Mouse (Mus musculus) intestine, postnatal 0 days (tissue): ENCODE data around the gene Rnpepl1. TPM values are rescaled to one million over a fixed set of nuclear protein-coding genes. Genes with fewer than 3 reads are reported as not detected.
"Not testable (repeated sequence)": the region's sequence is repeated elsewhere in the genome, so short reads cannot be mapped to it uniquely, and the experiment has no call there.

Experiments used
- ATAC-seq: fragments of 200-750 bp; cut with Nextera tagmentation; 2 replicates; pipeline ENCODE4 v1.8.0; 2017; ENCODE audit warnings: mild to moderate bottlenecking, moderate TSS enrichment, moderate library complexity
- H3K27ac ChIP-seq: fragments of 300-500 bp; sonication (generic); 2 replicates; pipeline ENCODE4 v1.5.1; 2014; ENCODE audit warnings: mild to moderate bottlenecking, low read depth, low read length, moderate library complexity
- H3K27me3 ChIP-seq: fragments of 300-500 bp; sonication (generic); replicated peaks from 2 replicates; pipeline ENCODE4 v1.6.1; 2014; ENCODE audit warnings: low read length, mixed read lengths; ENCODE audit not compliant: control insufficient read depth, insufficient read depth
- H3K36me3 ChIP-seq: fragments of 300-500 bp; sonication (generic); 2 replicates; pipeline ENCODE4 v1.6.1; 2014; ENCODE audit warnings: mild to moderate bottlenecking, moderate library complexity; ENCODE audit not compliant: control insufficient read depth, insufficient read depth
- H3K4me1 ChIP-seq: fragments of 300-500 bp; sonication (generic); replicated peaks from 2 replicates; pipeline ENCODE4 v1.6.1; 2014; ENCODE audit warnings: antibody characterized with exemption, low read length, mixed read lengths; ENCODE audit not compliant: control insufficient read depth, insufficient read depth
- H3K4me2 ChIP-seq: fragments of 300-500 bp; sonication (generic); replicated peaks from 2 replicates; pipeline ENCODE4 v1.6.1; 2014; ENCODE audit warnings: low read depth, mild to moderate bottlenecking, moderate library complexity
- H3K4me3 ChIP-seq: fragments of 300-500 bp; sonication (generic); 2 replicates; pipeline ENCODE4 v1.5.1; 2014; ENCODE audit warnings: low read depth, low read length
- H3K9ac ChIP-seq: fragments of 300-500 bp; sonication (generic); 2 replicates; pipeline ENCODE4 v1.6.1; 2014; ENCODE audit warnings: mild to moderate bottlenecking, low read depth, low read length
- H3K9me3 ChIP-seq: fragments of 300-500 bp; sonication (generic); 2 replicates; pipeline ENCODE4 v1.6.1; 2016; ENCODE audit warnings: mixed run types; ENCODE audit not compliant: control insufficient read depth
- CTCF ChIP-seq: sonication (generic); IDR thresholded peaks from 2 replicates; pipeline ENCODE4 v1.5.1; 2016; ENCODE audit warnings: low read depth, mild to moderate bottlenecking, control low read depth, antibody characterized with exemption, moderate library complexity
- WGBS: fragments of 180-500 bp; shearing (Covaris S2); extraction: QIAGEN DNeasy Blood & Tissue Kit; methylation state at CpG from one replicate; pipeline ENCODE4 v1.1.7; 2014; 5-methylcytosine and 5-hydroxymethylcytosine counted together
- polyA plus RNA-seq: library from polyadenylated mRNA; unstranded; fragments of >200 nt; fragmentation: Nextera tagmentation; extraction: Ambion mirVana; gene quantifications from 2 replicates; pipeline ENCODE4 v1.2.1, GENCODE M21; 2015

Rnpepl1 gene
- polyA plus RNA-seq, 1 experiment from 2014 or later: 75.0 TPM

DNA sequence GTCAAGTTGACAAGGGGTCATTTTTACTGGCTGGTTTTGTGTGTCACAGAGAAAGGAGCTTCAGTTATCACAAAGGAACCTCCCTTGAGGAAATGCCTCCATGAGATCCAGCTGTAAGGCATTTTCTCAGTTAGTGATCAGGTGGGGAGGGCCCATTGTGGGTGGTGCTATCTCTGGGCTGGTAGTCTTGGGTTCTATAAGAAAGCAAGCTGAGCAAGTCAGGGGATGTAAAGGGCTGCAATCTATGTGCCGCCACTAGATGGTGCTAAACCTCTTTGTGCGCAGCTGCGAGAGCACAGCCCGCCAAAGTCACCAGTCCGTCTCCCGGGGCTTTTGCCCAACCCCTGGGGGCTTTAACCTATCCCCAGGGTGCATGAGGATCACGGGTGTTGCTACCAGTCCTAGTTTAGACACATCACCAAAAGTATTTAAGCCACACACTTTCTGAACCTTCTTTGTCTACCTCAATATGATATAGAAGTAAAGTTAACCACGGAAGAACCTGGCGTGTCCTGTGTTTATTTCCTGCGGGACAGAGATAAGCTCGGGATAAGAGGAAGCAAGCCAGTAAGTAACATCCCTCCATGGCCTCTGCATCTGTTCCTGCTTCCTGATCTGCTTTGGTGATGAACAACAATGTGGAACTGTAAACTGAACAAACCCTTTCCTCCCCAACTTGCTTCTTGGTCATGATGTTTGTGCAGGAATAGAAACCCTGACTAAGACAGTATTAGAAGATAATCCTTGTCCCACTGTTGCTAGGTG lies 46.2 kb downstream of the Rnpepl1 start:
- H3K9ac ChIP-seq, H3K4me3 ChIP-seq, H3K27ac ChIP-seq, ATAC-seq, H3K4me1 ChIP-seq, H3K9me3 ChIP-seq, H3K36me3 ChIP-seq, H3K27me3 ChIP-seq: not testable (repeated sequence)
- peak overlapping the region; percentile 54 for H3K4me2 ChIP-seq
- 1% methylated on average over 11 of the region's 11 CpGs for WGBS
- peak; percentile 75 for TF ChIP-seq CTCF

DNA sequence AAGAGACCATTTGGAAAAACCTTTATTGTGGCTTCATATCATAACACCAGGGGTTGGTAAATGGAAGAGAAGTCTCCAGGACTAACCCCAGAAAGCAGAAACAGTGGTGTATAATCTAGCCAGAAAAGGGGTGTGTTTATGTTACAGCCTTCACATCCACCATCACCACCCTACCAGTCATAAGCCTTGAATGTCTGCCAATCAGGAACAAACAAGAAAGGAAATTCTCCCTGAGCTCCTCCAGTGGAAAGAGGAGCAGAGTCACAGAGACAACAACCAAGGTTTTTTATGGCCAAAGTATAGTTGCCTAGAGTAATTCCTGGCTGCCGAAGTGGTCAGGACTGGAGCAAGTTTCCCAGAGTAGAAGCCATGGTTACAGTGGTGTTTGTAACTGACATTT lies 48.4 kb downstream of the Rnpepl1 start:
- no peak overlapping the region for H3K4me3 ChIP-seq
- H3K27ac ChIP-seq: no peak overlapping the region
- H3K9ac ChIP-seq: no peak overlapping the region
- H3K36me3 ChIP-seq: no peaks in the 10 kb centered on the region
- no peaks in the 10 kb centered on the region for H3K4me1 ChIP-seq
- WGBS: 66% methylated on average over 1 of the region's 1 CpGs
- TF ChIP-seq CTCF: no peak
- no peaks in the 10 kb centered on the region for H3K9me3 ChIP-seq
- no peaks in the 10 kb centered on the region for H3K27me3 ChIP-seq
- H3K4me2 ChIP-seq: no peak overlapping the region
- ATAC-seq: no peak

DNA sequence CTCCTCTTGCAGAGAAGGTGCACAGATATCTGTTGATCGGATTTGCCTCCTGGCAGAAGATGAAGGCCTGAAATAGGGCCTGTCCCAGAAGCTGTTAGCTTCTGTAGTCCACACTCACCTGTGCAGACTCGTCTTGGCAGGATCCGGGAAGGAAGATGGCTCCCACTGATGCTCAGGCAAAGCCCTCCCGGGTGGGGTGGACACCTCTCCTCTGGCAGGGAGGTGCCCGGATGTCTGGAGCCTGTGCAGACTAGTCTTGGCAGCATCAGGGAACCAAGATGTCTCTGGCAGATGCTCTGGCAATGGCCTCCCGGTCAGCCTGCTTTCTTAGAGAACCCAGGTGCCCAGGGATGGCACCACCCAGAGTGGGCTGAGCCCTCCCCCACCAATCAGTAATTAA lies 60.2 kb downstream of the Rnpepl1 start:
- not testable (repeated sequence) for ATAC-seq, H3K4me3 ChIP-seq, H3K4me1 ChIP-seq, H3K27me3 ChIP-seq, H3K27ac ChIP-seq, H3K4me2 ChIP-seq, H3K9me3 ChIP-seq, H3K36me3 ChIP-seq, H3K9ac ChIP-seq
- 88% methylated on average over 6 of the region's 6 CpGs for WGBS

DNA sequence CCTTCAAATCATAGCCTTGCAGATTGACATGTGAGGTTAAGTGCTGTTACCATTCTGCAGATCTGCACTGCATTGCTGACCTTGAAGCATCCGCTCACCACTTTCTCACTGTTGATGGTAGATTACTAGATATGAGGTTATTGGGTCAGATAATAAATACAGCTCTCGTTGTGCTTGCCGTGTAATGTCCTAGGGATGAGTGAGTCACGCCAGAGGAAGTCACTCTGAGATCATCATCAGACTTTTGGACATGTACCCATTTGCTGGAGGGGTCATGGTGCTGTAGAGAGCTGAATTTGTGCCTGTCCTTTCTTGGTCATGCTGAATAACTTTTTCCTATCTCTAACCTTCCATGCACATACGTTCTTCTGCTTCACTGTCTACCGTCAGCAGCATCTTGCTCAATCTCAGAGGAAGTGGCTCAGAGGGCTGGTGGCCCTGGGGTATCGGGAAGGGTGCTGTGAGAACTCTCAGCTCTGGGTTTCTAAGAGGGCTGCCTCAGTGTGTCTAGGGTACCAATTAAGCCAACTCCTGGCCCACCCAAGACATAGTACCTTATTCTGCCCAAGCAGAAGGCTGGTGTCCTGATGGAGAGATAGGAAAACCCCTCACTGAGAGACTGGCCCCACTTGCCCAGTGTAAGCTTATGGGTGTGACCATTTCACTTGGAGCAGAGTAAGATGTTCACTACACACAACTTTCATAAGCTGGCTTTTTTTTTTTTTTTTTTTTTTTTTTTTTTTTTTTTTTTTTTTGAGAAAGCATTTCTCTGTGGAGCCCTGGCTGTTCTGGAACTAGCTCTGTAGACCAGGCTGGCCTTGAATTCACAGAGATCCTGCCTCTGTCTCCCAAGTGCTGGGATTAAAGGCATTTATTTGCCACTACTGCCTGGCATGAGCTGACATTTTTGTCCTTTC lies 61.6 kb downstream of the Rnpepl1 start:
- Histone ChIP-seq H3K9me3 (no peaks in the 10 kb centered on the region), H3K4me2 (no peak overlapping the region), H3K4me3 (no peak overlapping the region), H3K9ac (no peak overlapping the region), H3K36me3 (no peaks in the 10 kb centered on the region), H3K27ac (no peak overlapping the region), H3K4me1 (no peaks in the 10 kb centered on the region), H3K27me3 (no peaks in the 10 kb centered on the region)
- no peak for ATAC-seq
- 73% methylated on average over 7 of the region's 7 CpGs for WGBS
- TF ChIP-seq CTCF: no peak

DNA sequence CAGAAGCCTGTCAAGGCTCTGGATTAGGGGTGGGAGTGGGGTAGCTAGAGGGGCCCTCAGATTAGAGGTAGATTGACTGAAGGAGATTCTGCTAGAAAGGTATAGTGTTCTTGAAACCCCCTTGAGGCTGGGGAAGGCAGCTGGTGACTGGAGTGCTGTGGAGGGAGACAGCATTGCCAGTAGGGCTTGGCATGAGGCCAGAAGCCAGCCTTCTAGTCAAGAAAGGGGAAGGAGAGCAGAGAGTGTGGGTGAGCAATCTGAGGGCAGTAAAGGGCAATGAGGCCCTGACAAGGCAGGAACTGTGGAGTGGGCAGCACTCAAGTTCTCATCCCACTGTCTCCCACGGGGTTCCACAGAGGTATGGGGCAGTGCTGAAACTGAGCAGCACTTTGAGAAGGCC lies 62.3 kb downstream of the Rnpepl1 start:
- WGBS: 67% methylated on average over 1 of the region's 1 CpGs
- TF ChIP-seq CTCF: no peak
- ATAC-seq: peak; percentile 25; the same call in 1 of the 2 replicates
- no peak overlapping the region for H3K4me3 ChIP-seq
- no peaks in the 10 kb centered on the region for H3K9me3 ChIP-seq
- no peak overlapping the region for H3K27ac ChIP-seq
- no peaks in the 10 kb centered on the region for H3K4me1 ChIP-seq
- H3K9ac ChIP-seq: no peak overlapping the region
- no peaks in the 10 kb centered on the region for H3K27me3 ChIP-seq
- no peaks in the 10 kb centered on the region for H3K36me3 ChIP-seq
- no peak overlapping the region for H3K4me2 ChIP-seq

Other genes starting within 250 kb of the Rnpepl1 start
- 8.1 and 8.5 TPM in 2 replicates for gene Gpc1, start 79.1 kb upstream of the Rnpepl1 start, polyA plus RNA-seq
- gene Ankmy1, start 7.9 kb upstream of the Rnpepl1 start, polyA plus RNA-seq: 0.12 TPM in 1 of 2 replicates, not detected in the other
- 18.8 and 19.2 TPM in 2 replicates for gene Dusp28, start 3.8 kb upstream of the Rnpepl1 start, polyA plus RNA-seq
- 31.6 and 34.4 TPM in 2 replicates for gene Capn10, start 23.6 kb downstream of the Rnpepl1 start, polyA plus RNA-seq
- gene Gpr35, start 40.1 kb downstream of the Rnpepl1 start, polyA plus RNA-seq: 4.7 and 4.8 TPM in 2 replicates
- 0.13 and 0.17 TPM in 2 replicates for gene Aqp12, start 95.6 kb downstream of the Rnpepl1 start, polyA plus RNA-seq
- gene Kif1a, start 191.2 kb downstream of the Rnpepl1 start, polyA plus RNA-seq: 7.7 and 8.3 TPM in 2 replicates
- gene Agxt, start 224.5 kb downstream of the Rnpepl1 start, polyA plus RNA-seq: 3.2 and 3.5 TPM in 2 replicates